Mouse (Mus musculus) urinary bladder, postnatal 36 days (tissue): ENCODE data around the gene Uap1l1.

ENCODE experiments used
- DNase-seq, 2 experiments: peaks; one replicate each; pipeline ENCODE4 v3.0.0; 2022; ENCODE audit warnings: low spot score in 2 of 2, mixed read lengths in 1 of 2

The Uap1l1 gene

GRCm38 (mm10) chr2:25318971-25319773 lies 46.3 kb downstream of the Uap1l1 start, which contains the start of gene Grin1:
TSS of gene Grin1 (minus strand) at chr2:25319187.
- peak; percentile 35 for DNase-seq

DNA sequence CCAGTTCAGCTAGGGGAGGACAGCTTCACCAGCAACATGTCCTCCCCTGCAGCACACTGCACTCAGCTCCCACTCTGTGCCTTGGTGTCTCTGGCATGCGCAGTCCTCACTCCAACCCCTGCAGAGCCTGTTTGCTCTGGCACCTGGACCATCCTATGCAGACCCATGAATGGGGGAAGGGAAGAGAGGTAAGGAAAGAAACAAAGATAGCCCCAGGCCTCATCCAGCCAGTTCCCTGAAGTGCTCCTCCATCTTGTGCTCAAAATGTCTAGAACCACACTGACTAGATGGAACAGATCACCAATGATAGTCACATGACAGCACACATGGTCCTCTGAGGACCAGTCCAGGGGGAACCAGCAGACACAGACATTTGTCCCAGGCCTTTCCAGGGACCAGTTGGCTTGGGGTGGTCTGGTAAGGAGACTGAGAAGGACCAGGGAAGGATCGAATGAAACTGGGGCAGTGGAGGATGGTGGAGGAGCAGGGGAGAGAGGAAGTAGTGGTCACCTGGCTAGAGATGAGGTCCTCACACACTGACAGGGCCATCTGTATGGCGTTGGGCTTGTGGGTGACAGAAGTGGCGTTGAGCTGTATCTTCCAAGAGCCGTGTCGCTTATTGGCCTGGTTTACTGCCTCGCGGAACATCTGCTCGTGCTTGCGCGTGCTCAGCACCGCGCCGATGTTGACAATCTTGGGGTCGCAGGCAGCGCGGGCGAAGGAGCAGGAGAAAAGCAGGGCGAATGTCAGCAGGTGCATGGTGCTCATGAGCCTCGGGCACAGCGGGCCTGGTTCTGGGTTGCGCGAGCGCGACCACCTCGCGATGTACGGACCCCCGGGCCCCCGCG lies 47.1 kb downstream of the Uap1l1 start:
- DNase-seq, result no peak

DNA sequence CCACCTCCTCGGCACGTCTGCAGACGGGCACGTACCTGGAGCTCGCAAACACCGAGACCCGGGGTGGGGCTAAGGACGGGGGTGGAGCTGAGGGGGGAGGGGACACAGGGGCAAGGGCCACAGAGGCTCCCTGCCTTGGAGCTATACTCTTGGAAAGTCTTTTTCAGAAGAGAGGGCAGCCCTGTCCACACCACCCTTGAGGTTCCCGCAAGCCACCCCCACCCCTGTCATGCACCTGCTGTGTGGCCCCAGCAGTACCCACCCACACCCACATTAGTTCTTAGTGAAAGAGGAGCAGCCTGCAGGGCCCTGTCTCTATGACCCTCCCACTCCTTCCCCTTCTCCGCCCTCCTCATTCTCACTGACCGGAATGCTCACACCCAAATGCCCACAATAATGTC lies 54.0 kb downstream of the Uap1l1 start:
- no peak for DNase-seq

DNA sequence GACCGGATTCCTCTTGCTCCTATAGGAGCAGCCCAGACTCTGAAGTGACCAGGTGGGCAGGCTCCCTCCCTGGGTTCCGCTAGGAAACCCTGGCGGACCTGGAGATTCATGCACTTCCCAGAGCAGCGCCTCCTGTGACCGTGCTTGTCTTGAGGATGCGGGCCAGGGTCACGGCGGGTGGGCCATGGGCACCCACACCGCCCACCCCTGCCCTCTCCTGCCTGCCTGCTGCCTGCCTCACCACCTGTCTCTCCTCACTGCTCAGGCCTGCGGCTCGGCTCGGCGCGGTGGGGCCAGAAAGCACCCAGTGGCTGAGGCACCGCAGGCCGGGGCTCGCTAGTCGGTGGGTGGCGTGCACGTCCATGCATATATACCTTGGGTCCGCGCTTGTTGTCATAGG lies 54.5 kb downstream of the Uap1l1 start:
- no peak for DNase-seq

DNA sequence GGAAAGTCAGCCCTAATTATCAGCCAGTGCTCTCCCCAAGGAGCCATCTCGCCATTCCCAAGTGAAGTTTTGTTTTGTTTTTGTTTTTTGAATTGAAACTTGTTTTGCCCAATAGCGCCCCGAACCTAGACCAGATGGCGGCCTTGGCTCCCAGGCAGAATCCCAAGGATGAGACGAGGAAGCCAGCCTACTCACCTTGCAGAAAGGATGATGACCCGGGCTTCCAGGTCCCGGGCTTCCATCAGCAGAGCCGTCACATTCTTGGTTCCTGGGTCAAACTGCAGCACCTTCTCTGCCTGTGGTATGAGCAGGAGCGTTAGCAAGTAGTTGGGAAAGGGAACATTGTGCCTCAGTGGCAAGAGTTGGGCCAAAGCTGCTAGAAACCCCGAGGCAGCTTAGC lies 55.3 kb downstream of the Uap1l1 start:
- no peak for DNase-seq
